Mouse (Mus musculus): Measurements from ENCODE around the gene Gm42517. TPM values are rescaled to one million over a fixed set of nuclear protein-coding genes. Genes with fewer than 3 reads are reported as not detected.

Gm42517 gene
- polyA plus RNA-seq, 1 experiment from 2014 or later, result 0.31 TPM

GRCm38 (mm10) chr5:108345313-108346071 lies 22.2 kb downstream of the Gm42517 start:
- H3K27me3 ChIP-seq, result no peaks in the 10 kb centered on the region
- no peak overlapping the region for H3K9ac ChIP-seq
- H3K36me3 ChIP-seq (ENCODE audit: poor library complexity, severe bottlenecking), result peaks cover 38% of the 10 kb centered on the region
- H3K4me1 ChIP-seq, result no peaks in the 10 kb centered on the region
- no peak overlapping the region for H3K4me2 ChIP-seq
- no peak overlapping the region for H3K4me3 ChIP-seq
- WGBS, result 86% methylated on average over 10 of the region's 10 CpGs
- no peaks in the 10 kb centered on the region for H3K9me3 ChIP-seq (replicated peaks)
- no peak for ATAC-seq
- no peak overlapping the region for H3K27ac ChIP-seq

GRCm38 (mm10) chr5:108343680-108344170 lies 24.0 kb downstream of the Gm42517 start:
- ATAC-seq, result no peak
- Histone ChIP-seq H3K9ac (no peak overlapping the region), H3K9me3 (replicated peaks) (no peaks in the 10 kb centered on the region), H3K4me3 (no peak overlapping the region), H3K36me3 (ENCODE audit: poor library complexity, severe bottlenecking) (peaks cover 44% of the 10 kb centered on the region), H3K27me3 (no peaks in the 10 kb centered on the region), H3K4me2 (no peak overlapping the region), H3K4me1 (no peaks in the 10 kb centered on the region), H3K27ac (no peak overlapping the region)
- 92% methylated on average over 4 of the region's 4 CpGs for WGBS

GRCm38 (mm10) chr5:108338049-108338448 lies 29.7 kb downstream of the Gm42517 start:
- 89% methylated on average over 3 of the region's 3 CpGs for WGBS
- H3K27me3 ChIP-seq, result no peaks in the 10 kb centered on the region

GRCm38 (mm10) chr5:108337385-108337784 lies 30.3 kb downstream of the Gm42517 start:
- Histone ChIP-seq H3K4me3 (no peak overlapping the region), H3K36me3 (ENCODE audit: poor library complexity, severe bottlenecking) (peaks cover 61% of the 10 kb centered on the region), H3K4me1 (no peaks in the 10 kb centered on the region), H3K27ac (no peak overlapping the region), H3K9me3 (replicated peaks) (no peaks in the 10 kb centered on the region), H3K27me3 (no peaks in the 10 kb centered on the region), H3K4me2 (no peak overlapping the region), H3K9ac (no peak overlapping the region)
- WGBS, result 82% methylated on average over 4 of the region's 4 CpGs
- no peak for ATAC-seq

More at GRCm38 (mm10) chr5:108338049-108338448, 29.7 kb downstream of the Gm42517 start:
- Histone ChIP-seq H3K4me1 (no peaks in the 10 kb centered on the region), H3K36me3 (ENCODE audit: poor library complexity, severe bottlenecking) (peaks cover 54% of the 10 kb centered on the region), H3K9ac (no peak overlapping the region), H3K4me2 (no peak overlapping the region), H3K9me3 (replicated peaks) (no peaks in the 10 kb centered on the region), H3K27ac (no peak overlapping the region), H3K4me3 (no peak overlapping the region)
- no peak for ATAC-seq

- no peak for ATAC-seq
These were observed 36.7 kb downstream of the Gm42517 start for GRCm38 (mm10) chr5:108331051-108331450.

More at GRCm38 (mm10) chr5:108331051-108331450, 36.7 kb downstream of the Gm42517 start:
- Histone ChIP-seq H3K27me3 (no peaks in the 10 kb centered on the region), H3K4me2 (no peak overlapping the region), H3K27ac (no peak overlapping the region), H3K36me3 (ENCODE audit: poor library complexity, severe bottlenecking) (peaks cover 72% of the 10 kb centered on the region), H3K4me3 (no peak overlapping the region), H3K9me3 (replicated peaks) (no peaks in the 10 kb centered on the region), H3K4me1 (no peaks in the 10 kb centered on the region), H3K9ac (no peak overlapping the region)
- 75% methylated on average over 1 of the region's 1 CpGs for WGBS

Other genes with a start within 250 kb of the Gm42517 start
- gene Tmed5, start 235.3 kb downstream of the Gm42517 start, polyA plus RNA-seq (2015; fragmentation: Nextera tagmentation; extraction: Ambion mirVana), result 27.4 and 28.0 TPM in 2 replicates
- 9.1 and 11.4 TPM in 2 replicates for gene Ccdc18, start 235.0 kb downstream of the Gm42517 start, polyA plus RNA-seq (2015; fragmentation: Nextera tagmentation; extraction: Ambion mirVana)
- 47.0 and 48.8 TPM in 2 replicates for gene Dr1, start 99.0 kb downstream of the Gm42517 start, polyA plus RNA-seq (2015; fragmentation: Nextera tagmentation; extraction: Ambion mirVana)
- gene Pigg, start 55.3 kb downstream of the Gm42517 start, polyA plus RNA-seq (2015; fragmentation: Nextera tagmentation; extraction: Ambion mirVana), result 6.0 and 6.7 TPM in 2 replicates
- 0.32 and 0.38 TPM in 2 replicates for gene Pde6b, start 20.5 kb upstream of the Gm42517 start, polyA plus RNA-seq (2015; fragmentation: Nextera tagmentation; extraction: Ambion mirVana)
- 418 and 500 TPM in 2 replicates for gene Atp5k, start 66.5 kb upstream of the Gm42517 start, polyA plus RNA-seq (2015; fragmentation: Nextera tagmentation; extraction: Ambion mirVana)
- 0.06 and 0.17 TPM in 2 replicates for gene Mfsd7a, start 81.0 kb upstream of the Gm42517 start, polyA plus RNA-seq (2015; fragmentation: Nextera tagmentation; extraction: Ambion mirVana)
- gene Pcgf3, start 93.3 kb upstream of the Gm42517 start, polyA plus RNA-seq (2015; fragmentation: Nextera tagmentation; extraction: Ambion mirVana), result 30.1 and 30.8 TPM in 2 replicates
- 31.4 and 33.8 TPM in 2 replicates for gene Cplx1, start 182.1 kb upstream of the Gm42517 start, polyA plus RNA-seq (2015; fragmentation: Nextera tagmentation; extraction: Ambion mirVana)

Measured in forebrain, embryonic 13.5 days (tissue).